Mouse (Mus musculus) heart, embryonic 11.5 days (tissue): ENCODE data around the gene Cirbp. TPM values are rescaled to one million over a fixed set of nuclear protein-coding genes. Genes with fewer than 3 reads are reported as not detected.

Experiments
- ATAC-seq: fragments of 200-750 bp; cut with Nextera tagmentation; replicated peaks from 2 replicates; pipeline ENCODE4 v1.8.0; 2017; ENCODE audit warnings: moderate library complexity; ENCODE audit not compliant: insufficient number of reproducible peaks, low FRiP score, low TSS enrichment
- H3K27ac ChIP-seq: fragments of 300-500 bp; sonication (generic); 2 replicates; pipeline ENCODE4 v1.5.1; 2014; ENCODE audit warnings: mild to moderate bottlenecking, low read depth, low read length
- H3K27me3 ChIP-seq: fragments of 300-500 bp; sonication (generic); 2 replicates; pipeline ENCODE4 v1.6.1; 2014; ENCODE audit warnings: mild to moderate bottlenecking, low read length, mixed read lengths; ENCODE audit not compliant: control insufficient read depth, insufficient read depth
- H3K36me3 ChIP-seq: fragments of 300-500 bp; sonication (generic); 2 replicates; pipeline ENCODE4 v1.6.1; 2014; ENCODE audit warnings: mild to moderate bottlenecking, low read length, moderate library complexity, mixed read lengths; ENCODE audit not compliant: control insufficient read depth, insufficient read depth
- H3K4me1 ChIP-seq: fragments of 300-500 bp; sonication (generic); 2 replicates; pipeline ENCODE4 v1.6.1; 2014; ENCODE audit warnings: low read length; ENCODE audit not compliant: control insufficient read depth, insufficient read depth
- H3K4me2 ChIP-seq: fragments of 300-500 bp; sonication (generic); 2 replicates; pipeline ENCODE4 v1.6.1; 2014; ENCODE audit warnings: mild to moderate bottlenecking, moderate library complexity
- H3K4me3 ChIP-seq: fragments of 300-500 bp; sonication (generic); 2 replicates; pipeline ENCODE4 v1.5.1; 2014; ENCODE audit warnings: low read depth, low read length
- H3K9ac ChIP-seq: fragments of 300-500 bp; sonication (generic); 2 replicates; pipeline ENCODE4 v1.6.1; 2014; ENCODE audit warnings: mild to moderate bottlenecking, low read depth, low read length, moderate library complexity
- H3K9me3 ChIP-seq: fragments of 300-500 bp; sonication (generic); replicated peaks from 2 replicates; pipeline ENCODE4 v1.6.1; 2016; ENCODE audit warnings: low read length; ENCODE audit not compliant: control insufficient read depth
- WGBS: fragments of 180-500 bp; shearing (Covaris S2); extraction: QIAGEN DNeasy Blood & Tissue Kit; methylation state at CpG from one replicate; pipeline ENCODE4 v1.1.7; 2014; ENCODE audit not compliant: insufficient replicate concordance; 5-methylcytosine and 5-hydroxymethylcytosine counted together
- polyA plus RNA-seq: library from polyadenylated mRNA; unstranded; fragments of >200 nt; fragmentation: Nextera tagmentation; extraction: Ambion mirVana; gene quantifications from 2 replicates; pipeline ENCODE4 v1.2.1, GENCODE M21; 2014

Cirbp gene
- polyA plus RNA-seq, 1 experiment from 2014 or later = 49.1 TPM

- ATAC-seq = no peak
- WGBS = 39% methylated on average over 2 of the region's 2 CpGs
- Histone ChIP-seq H3K4me1 (peaks cover 9% of the 10 kb centered on the region), H3K9ac (no peak overlapping the region), H3K4me2 (no peak overlapping the region), H3K27me3 (no peaks in the 10 kb centered on the region), H3K36me3 (peaks cover 20% of the 10 kb centered on the region), H3K4me3 (no peak overlapping the region; the same call in 1 of the 2 replicates), H3K27ac (peak overlapping the region; percentile 10; the same call in 1 of the 2 replicates), H3K9me3 (no peaks in the 10 kb centered on the region)
Observed at GRCm38 (mm10) chr10:80174705-80175104, 8.9 kb downstream of the Cirbp start.

GRCm38 (mm10) chr10:80175536-80176269 is 9.9 kb downstream of the Cirbp start:
- Histone ChIP-seq H3K4me3 (no peak overlapping the region), H3K4me1 (peaks cover 19% of the 10 kb centered on the region), H3K27ac (no peak overlapping the region), H3K36me3 (peaks cover 10% of the 10 kb centered on the region), H3K9ac (no peak overlapping the region), H3K9me3 (no peaks in the 10 kb centered on the region), H3K4me2 (no peak overlapping the region), H3K27me3 (no peaks in the 10 kb centered on the region)
- 19% methylated on average over 4 of the region's 4 CpGs for WGBS
- no peak for ATAC-seq

GRCm38 (mm10) chr10:80176270-80176834 is 10.6 kb downstream of the Cirbp start:
- no peak overlapping the region for H3K27ac ChIP-seq
- H3K27me3 ChIP-seq = no peaks in the 10 kb centered on the region
- H3K9me3 ChIP-seq = no peaks in the 10 kb centered on the region
- H3K4me1 ChIP-seq = peaks cover 20% of the 10 kb centered on the region
- no peak overlapping the region for H3K9ac ChIP-seq
- WGBS = 83% methylated on average over 5 of the region's 5 CpGs
- no peak overlapping the region for H3K4me2 ChIP-seq
- H3K4me3 ChIP-seq = no peak overlapping the region
- peaks cover 7% of the 10 kb centered on the region for H3K36me3 ChIP-seq
- ATAC-seq = no peak

GRCm38 (mm10) chr10:80177441-80178279 is 11.9 kb downstream of the Cirbp start:
- Histone ChIP-seq H3K4me1 (peaks cover 16% of the 10 kb centered on the region), H3K36me3 (no peaks in the 10 kb centered on the region), H3K27ac (peak overlapping the region; percentile 29; the same call in 1 of the 2 replicates), H3K4me2 (no peak overlapping the region), H3K27me3 (no peaks in the 10 kb centered on the region), H3K4me3 (no peak overlapping the region), H3K9ac (peak overlapping the region; percentile 8; the same call in 1 of the 2 replicates), H3K9me3 (no peaks in the 10 kb centered on the region)
- WGBS = 62% methylated on average over 7 of the region's 7 CpGs
- no peak for ATAC-seq

GRCm38 (mm10) chr10:80179068-80180051 is 13.6 kb downstream of the Cirbp start, which contains the start of gene Efna2:
Gene Efna2 (plus strand): TSS chr10:80179482.
- Histone ChIP-seq H3K9ac (peak within 1 kb of the TSS; percentile 85), H3K36me3 (no peaks in the 10 kb centered on the region), H3K27ac (no peak within 1 kb of the TSS), H3K4me2 (peak within 1 kb of the TSS; percentile 78), H3K27me3 (no peaks in the 10 kb centered on the region), H3K9me3 (no peaks in the 10 kb centered on the region), H3K4me3 (peak within 1 kb of the TSS; percentile 71), H3K4me1 (peaks cover 16% of the 10 kb centered on the region)
- 1% methylated on average over 66 of the region's 106 CpGs for WGBS
- peak; percentile 31 for ATAC-seq

- Histone ChIP-seq H3K9me3 (no peaks in the 10 kb centered on the region), H3K9ac (peak overlapping the region; percentile 85), H3K27ac (no peak overlapping the region), H3K4me3 (peak overlapping the region; percentile 71), H3K36me3 (no peaks in the 10 kb centered on the region), H3K4me2 (peak overlapping the region; percentile 78), H3K27me3 (no peaks in the 10 kb centered on the region), H3K4me1 (peaks cover 16% of the 10 kb centered on the region)
- WGBS = 47% methylated on average over 6 of the region's 6 CpGs
- ATAC-seq = no peak
Observed at GRCm38 (mm10) chr10:80180288-80180687, 14.5 kb downstream of the Cirbp start.

GRCm38 (mm10) chr10:80180823-80181222 is 15.0 kb downstream of the Cirbp start:
- Histone ChIP-seq H3K4me3 (peak overlapping the region; percentile 71), H3K4me2 (peak overlapping the region; percentile 78), H3K9me3 (no peaks in the 10 kb centered on the region), H3K27me3 (peaks cover 4% of the 10 kb centered on the region; the same call in 1 of the 2 replicates), H3K9ac (peak overlapping the region; percentile 85), H3K27ac (no peak overlapping the region), H3K4me1 (peaks cover 16% of the 10 kb centered on the region), H3K36me3 (no peaks in the 10 kb centered on the region)
- no peak for ATAC-seq
- 54% methylated on average over 5 of the region's 5 CpGs for WGBS
